Mouse (Mus musculus): Measurements from ENCODE around the gene Rassf3. TPM values are rescaled to one million over a fixed set of nuclear protein-coding genes. Genes with fewer than 3 reads are reported as not detected.

Rassf3 gene
- total RNA-seq, 1 experiment: 13.1 TPM

DNA sequence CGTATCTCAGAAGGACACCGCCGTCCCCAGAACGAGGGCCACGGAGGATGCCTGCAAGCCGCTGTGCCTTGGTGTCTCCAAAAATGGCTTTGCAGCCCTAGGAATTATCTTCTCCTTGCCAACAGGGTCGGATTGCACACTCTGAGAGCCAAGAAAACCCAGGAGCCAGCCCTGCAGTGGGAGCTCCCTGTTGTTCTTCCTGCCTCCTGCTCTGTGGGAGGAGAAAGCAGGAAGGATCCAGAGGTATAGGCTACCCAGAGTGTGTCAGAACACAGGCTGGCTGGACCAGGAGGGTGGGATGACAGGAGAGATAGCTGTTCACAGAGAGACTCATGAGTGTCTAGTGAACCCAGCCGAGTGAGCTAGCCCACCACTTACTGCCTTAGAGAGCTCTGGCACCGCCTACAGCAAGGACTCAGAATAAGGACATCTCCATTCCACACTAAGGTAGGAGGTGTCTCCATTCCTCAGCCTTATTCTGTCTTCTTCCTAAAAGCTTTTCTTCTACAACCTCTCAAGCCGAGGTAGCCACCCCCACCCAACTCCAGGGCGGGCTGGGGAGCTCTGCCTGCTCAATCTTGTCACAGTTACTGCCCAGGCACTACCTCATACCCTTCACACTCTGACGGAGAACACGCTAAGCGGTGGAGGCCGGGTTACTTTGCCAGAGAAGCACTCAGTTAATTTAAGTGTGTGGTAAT is 48.0 kb downstream of the Rassf3 start:
- no peak overlapping the region; the same call in 1 of the 2 replicates for H3K27ac ChIP-seq (ENCODE audit: insufficient read depth, low read depth, low read length, poor library complexity, severe bottlenecking)
- DNase-seq (ENCODE audit: low read depth, low spot score): no peak
- in situ Hi-C loops (cut with MboI; ENCODE audit: low sequenced_read_pairs in 2 of 2, unreplicated experiment in 2 of 2): no loop called here

GRCm38 (mm10) chr10:121427136-121427535 is 49.0 kb downstream of the Rassf3 start:
- peak; percentile 61 for DNase-seq (ENCODE audit: low read depth, low spot score)
- peak; percentile 65 for TF ChIP-seq ZNF384 (IDR thresholded peaks at IDR 0.05; ENCODE audit: low read depth, low read length)
- peak; percentile 8; the same call in 1 of the 2 replicates for TF ChIP-seq ZC3H11A (IDR thresholded peaks at IDR 0.05; ENCODE audit: borderline replicate concordance, low read depth, low read length)
- TF ChIP-seq HCFC1 (IDR thresholded peaks at IDR 0.05; ENCODE audit: borderline replicate concordance, insufficient read depth, low read length): no peak
- Histone ChIP-seq H3K4me1 (ENCODE audit: control insufficient read depth in 2 of 2, insufficient read depth in 2 of 2, low read length in 2 of 2, poor library complexity in 1 of 2) (peaks cover 5 to 48% of the 10 kb centered on the region in 2 experiments), H3K27ac (ENCODE audit: insufficient read depth, low read depth, low read length, poor library complexity, severe bottlenecking) (peak overlapping the region; percentile 64), H3K9ac (ENCODE audit: insufficient read depth, low read depth, low read length, poor library complexity, severe bottlenecking) (no peak overlapping the region; the same call in 1 of the 2 replicates), H3K36me3 (ENCODE audit: control insufficient read depth, insufficient read depth, low read length, poor library complexity, severe bottlenecking) (no peaks in the 10 kb centered on the region; the same call in 1 of the 2 replicates), H3K9me3 (ENCODE audit: control insufficient read depth, insufficient read depth, low read depth, low read length) (no peaks in the 10 kb centered on the region), H3K4me3 (ENCODE audit: insufficient read depth in 1 of 2, low read depth in 1 of 2, low read length in 2 of 2, poor library complexity in 1 of 2, severe bottlenecking in 1 of 2) (no peak overlapping the region)
- in situ Hi-C loops (cut with MboI; ENCODE audit: low sequenced_read_pairs in 2 of 2, unreplicated experiment in 2 of 2): no loop called here

More for the DNA sequence above, 48.0 kb downstream of the Rassf3 start:
- no peak for TF ChIP-seq ZC3H11A (IDR thresholded peaks at IDR 0.05; ENCODE audit: borderline replicate concordance, low read depth, low read length)
- TF ChIP-seq CHD2 (IDR thresholded peaks at IDR 0.05; ENCODE audit: low read depth, low read length): no peak
- no peak for TF ChIP-seq ZNF384 (IDR thresholded peaks at IDR 0.05; ENCODE audit: low read depth, low read length)
- TF ChIP-seq MAFK (IDR thresholded peaks at IDR 0.05; ENCODE audit: insufficient read depth, low read depth, low read length): no peak
- TF ChIP-seq HCFC1 (IDR thresholded peaks at IDR 0.05; ENCODE audit: borderline replicate concordance, insufficient read depth, low read length): no peak
- Histone ChIP-seq H3K4me3 (ENCODE audit: insufficient read depth in 1 of 2, low read depth in 1 of 2, low read length in 2 of 2, poor library complexity in 1 of 2, severe bottlenecking in 1 of 2) (peak overlapping the region in 1 of 2 experiments; percentile 15; a peak in 1 of 4 replicates), H3K9ac (ENCODE audit: insufficient read depth, low read depth, low read length, poor library complexity, severe bottlenecking) (no peak overlapping the region; the same call in 1 of the 2 replicates), H3K4me1 (ENCODE audit: control insufficient read depth in 2 of 2, insufficient read depth in 2 of 2, low read length in 2 of 2, poor library complexity in 1 of 2) (peaks cover 5 to 49% of the 10 kb centered on the region in 2 experiments), H3K36me3 (ENCODE audit: control insufficient read depth, insufficient read depth, low read length, poor library complexity, severe bottlenecking) (no peaks in the 10 kb centered on the region; the same call in 1 of the 2 replicates), H3K9me3 (ENCODE audit: control insufficient read depth, insufficient read depth, low read depth, low read length) (no peaks in the 10 kb centered on the region)

DNA sequence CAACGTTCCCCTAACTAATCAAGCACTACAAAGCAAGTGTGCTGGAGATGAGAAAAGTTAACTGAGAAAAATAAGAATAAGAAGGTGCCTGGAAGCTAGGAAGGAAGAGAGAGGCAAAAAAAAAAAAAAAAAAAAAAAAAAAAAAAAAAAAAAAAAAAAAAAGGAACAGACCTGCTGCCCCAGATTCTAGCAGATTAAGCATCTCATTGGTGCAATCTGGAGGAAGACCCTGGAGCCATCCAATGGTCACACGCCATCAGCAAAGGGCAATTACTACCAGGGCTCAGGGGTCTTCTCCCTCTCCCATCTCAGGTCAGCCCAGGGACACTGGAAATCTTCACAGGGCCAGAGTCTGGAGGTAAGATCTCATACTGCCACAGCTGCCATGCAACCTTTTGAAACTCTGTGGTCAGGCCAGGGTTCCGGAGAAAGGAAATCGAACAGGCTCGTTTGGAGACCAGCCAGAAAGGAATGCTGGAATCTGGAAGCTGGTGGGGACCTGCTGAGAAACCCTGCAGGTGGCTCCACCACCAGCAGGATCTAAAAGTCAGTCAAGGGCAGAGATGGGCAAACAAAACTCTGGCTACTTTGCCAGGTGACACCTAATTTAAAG is 49.6 kb downstream of the Rassf3 start:
- Histone ChIP-seq H3K9ac (ENCODE audit: insufficient read depth, low read depth, low read length, poor library complexity, severe bottlenecking) (no peak overlapping the region; the same call in 1 of the 2 replicates), H3K4me3 (ENCODE audit: insufficient read depth in 1 of 2, low read depth in 1 of 2, low read length in 2 of 2, poor library complexity in 1 of 2, severe bottlenecking in 1 of 2) (no peak overlapping the region), H3K27ac (ENCODE audit: insufficient read depth, low read depth, low read length, poor library complexity, severe bottlenecking) (peak overlapping the region; percentile 64; the same call in 1 of the 2 replicates), H3K36me3 (ENCODE audit: control insufficient read depth, insufficient read depth, low read length, poor library complexity, severe bottlenecking) (no peaks in the 10 kb centered on the region; the same call in 1 of the 2 replicates), H3K4me1 (ENCODE audit: control insufficient read depth in 2 of 2, insufficient read depth in 2 of 2, low read length in 2 of 2, poor library complexity in 1 of 2) (peaks cover 5 to 48% of the 10 kb centered on the region in 2 experiments), H3K9me3 (ENCODE audit: control insufficient read depth, insufficient read depth, low read depth, low read length) (no peaks in the 10 kb centered on the region)
- DNase-seq (ENCODE audit: low read depth, low spot score): no peak
- in situ Hi-C loops (cut with MboI; ENCODE audit: low sequenced_read_pairs in 2 of 2, unreplicated experiment in 2 of 2): no loop called here
- no peak for TF ChIP-seq ZC3H11A (IDR thresholded peaks at IDR 0.05; ENCODE audit: borderline replicate concordance, low read depth, low read length)
- TF ChIP-seq ZNF384 (IDR thresholded peaks at IDR 0.05; ENCODE audit: low read depth, low read length): peak; percentile 93
- TF ChIP-seq HCFC1 (IDR thresholded peaks at IDR 0.05; ENCODE audit: borderline replicate concordance, insufficient read depth, low read length): no peak
- TF ChIP-seq CHD2 (IDR thresholded peaks at IDR 0.05; ENCODE audit: low read depth, low read length): no peak
- no peak for TF ChIP-seq MAFK (IDR thresholded peaks at IDR 0.05; ENCODE audit: insufficient read depth, low read depth, low read length)

DNA sequence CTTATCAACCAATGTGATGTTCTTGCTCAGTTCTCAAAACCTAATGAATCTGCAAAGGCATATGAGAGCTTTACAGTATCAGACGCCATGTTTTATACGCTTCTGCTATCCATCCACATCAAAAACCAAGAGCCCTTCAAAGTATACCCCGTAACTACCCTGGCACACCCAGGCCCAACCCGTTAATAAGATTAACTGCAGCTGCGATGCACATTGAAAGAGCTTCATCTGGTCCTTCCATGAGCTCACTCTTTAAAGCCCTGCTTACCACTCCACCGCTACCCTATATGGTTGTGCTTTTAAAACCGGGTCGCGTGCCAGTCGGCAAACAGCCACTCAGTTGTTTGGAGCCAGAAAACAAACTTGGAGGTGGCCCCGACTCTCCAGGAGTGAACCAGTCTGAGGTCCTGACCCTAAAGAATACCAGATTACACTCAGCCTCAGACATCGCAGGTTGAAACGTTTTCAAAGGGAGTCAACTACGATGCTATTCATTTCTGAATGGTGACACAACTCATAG is 50.6 kb downstream of the Rassf3 start:
- Histone ChIP-seq H3K9me3 (ENCODE audit: control insufficient read depth, insufficient read depth, low read depth, low read length) (no peaks in the 10 kb centered on the region), H3K27ac (ENCODE audit: insufficient read depth, low read depth, low read length, poor library complexity, severe bottlenecking) (no peak overlapping the region; the same call in 1 of the 2 replicates), H3K4me3 (ENCODE audit: insufficient read depth in 1 of 2, low read depth in 1 of 2, low read length in 2 of 2, poor library complexity in 1 of 2, severe bottlenecking in 1 of 2) (no peak overlapping the region), H3K4me1 (ENCODE audit: control insufficient read depth in 2 of 2, insufficient read depth in 2 of 2, low read length in 2 of 2, poor library complexity in 1 of 2) (peaks cover 8 to 46% of the 10 kb centered on the region in 2 experiments), H3K36me3 (ENCODE audit: control insufficient read depth, insufficient read depth, low read length, poor library complexity, severe bottlenecking) (peaks cover 3% of the 10 kb centered on the region; the same call in 1 of the 2 replicates), H3K9ac (ENCODE audit: insufficient read depth, low read depth, low read length, poor library complexity, severe bottlenecking) (no peak overlapping the region)
- TF ChIP-seq ZNF384 (IDR thresholded peaks at IDR 0.05; ENCODE audit: low read depth, low read length) (no peak), ZC3H11A (IDR thresholded peaks at IDR 0.05; ENCODE audit: borderline replicate concordance, low read depth, low read length) (no peak)
- in situ Hi-C loops (cut with MboI; ENCODE audit: low sequenced_read_pairs in 2 of 2, unreplicated experiment in 2 of 2): no loop called here
- DNase-seq (ENCODE audit: low read depth, low spot score): no peak
